Mouse (Mus musculus): ENCODE measurements around the gene Duox2.

Gene Duox2

GRCm38 (mm10) chr2:122266407-122267193 lies 31.6 kb downstream of the Duox2 start:
- Histone ChIP-seq H3K4me3 (replicated peaks; ENCODE audit: low read length) (no peak overlapping the region), H3K4me1 (replicated peaks; ENCODE audit: low read depth, low read length) (peaks cover 4% of the 10 kb centered on the region; the same call in 1 of the 2 replicates), H3K9me3 (ENCODE audit: low read length) (peaks cover 21% of the 10 kb centered on the region), H3K27me3 (ENCODE audit: insufficient read depth, low read length) (no peaks in the 10 kb centered on the region), H3K36me3 (ENCODE audit: insufficient read depth, low read length) (peaks cover 4% of the 10 kb centered on the region; the same call in 1 of the 2 replicates)
- TF ChIP-seq CTCF (conservative IDR thresholded peaks at IDR 0.05; ENCODE audit: low read length) = no peak
- TF ChIP-seq NANOG (IDR thresholded peaks at IDR 0.05; ENCODE audit: borderline replicate concordance, low read length) = no peak
- TF ChIP-seq POU5F1 (IDR thresholded peaks at IDR 0.05; ENCODE audit: borderline replicate concordance, low read length) = no peak

GRCm38 (mm10) chr2:122264690-122265089 lies 33.6 kb downstream of the Duox2 start:
- Histone ChIP-seq H3K4me3 (replicated peaks; ENCODE audit: low read length) (no peak overlapping the region), H3K36me3 (ENCODE audit: insufficient read depth, low read length) (peaks cover 13% of the 10 kb centered on the region; the same call in 1 of the 2 replicates), H3K4me1 (replicated peaks; ENCODE audit: low read depth, low read length) (peaks cover 4% of the 10 kb centered on the region; the same call in 1 of the 2 replicates), H3K27me3 (ENCODE audit: insufficient read depth, low read length) (no peaks in the 10 kb centered on the region), H3K9me3 (ENCODE audit: low read length) (peaks cover 24% of the 10 kb centered on the region)
- TF ChIP-seq NANOG (IDR thresholded peaks at IDR 0.05; ENCODE audit: borderline replicate concordance, low read length) = no peak
- TF ChIP-seq CTCF (conservative IDR thresholded peaks at IDR 0.05; ENCODE audit: low read length) = no peak
- TF ChIP-seq POU5F1 (IDR thresholded peaks at IDR 0.05; ENCODE audit: borderline replicate concordance, low read length) = no peak

GRCm38 (mm10) chr2:122260729-122261128 lies 37.5 kb downstream of the Duox2 start:
- no peak overlapping the region for H3K4me3 ChIP-seq (replicated peaks; ENCODE audit: low read length)
- no peak for TF ChIP-seq CTCF (conservative IDR thresholded peaks at IDR 0.05; ENCODE audit: low read length)
- no peak for TF ChIP-seq NANOG (IDR thresholded peaks at IDR 0.05; ENCODE audit: borderline replicate concordance, low read length)
- no peak for TF ChIP-seq POU5F1 (IDR thresholded peaks at IDR 0.05; ENCODE audit: borderline replicate concordance, low read length)

GRCm38 (mm10) chr2:122255997-122256396 lies 42.3 kb downstream of the Duox2 start:
- no peak for TF ChIP-seq CTCF (conservative IDR thresholded peaks at IDR 0.05; ENCODE audit: low read length)
- no peak for TF ChIP-seq NANOG (IDR thresholded peaks at IDR 0.05; ENCODE audit: borderline replicate concordance, low read length)
- H3K27me3 ChIP-seq (ENCODE audit: insufficient read depth, low read length) = no peaks in the 10 kb centered on the region

More at GRCm38 (mm10) chr2:122260729-122261128, 37.5 kb downstream of the Duox2 start:
- Histone ChIP-seq H3K27me3 (ENCODE audit: insufficient read depth, low read length) (no peaks in the 10 kb centered on the region), H3K9me3 (ENCODE audit: low read length) (peaks cover 6% of the 10 kb centered on the region; the same call in 1 of the 2 replicates), H3K4me1 (replicated peaks; ENCODE audit: low read depth, low read length) (no peaks in the 10 kb centered on the region), H3K36me3 (ENCODE audit: insufficient read depth, low read length) (peaks cover 16% of the 10 kb centered on the region)

GRCm38 (mm10) chr2:122247786-122248185 lies 50.5 kb downstream of the Duox2 start:
- H3K9me3 ChIP-seq (ENCODE audit: low read length) = no peaks in the 10 kb centered on the region
- no peak overlapping the region for H3K4me3 ChIP-seq (replicated peaks; ENCODE audit: low read length)
- H3K27me3 ChIP-seq (ENCODE audit: insufficient read depth, low read length) = no peaks in the 10 kb centered on the region
- H3K36me3 ChIP-seq (ENCODE audit: insufficient read depth, low read length) = peaks cover 4% of the 10 kb centered on the region; the same call in 1 of the 2 replicates
- TF ChIP-seq NANOG (IDR thresholded peaks at IDR 0.05; ENCODE audit: borderline replicate concordance, low read length) = no peak
- TF ChIP-seq CTCF (conservative IDR thresholded peaks at IDR 0.05; ENCODE audit: low read length) = no peak
- no peak for TF ChIP-seq POU5F1 (IDR thresholded peaks at IDR 0.05; ENCODE audit: borderline replicate concordance, low read length)
- peaks cover 6% of the 10 kb centered on the region; the same call in 1 of the 2 replicates for H3K4me1 ChIP-seq (replicated peaks; ENCODE audit: low read depth, low read length)

More at GRCm38 (mm10) chr2:122255997-122256396, 42.3 kb downstream of the Duox2 start:
- Histone ChIP-seq H3K36me3 (ENCODE audit: insufficient read depth, low read length) (peaks cover 7% of the 10 kb centered on the region), H3K4me1 (replicated peaks; ENCODE audit: low read depth, low read length) (no peaks in the 10 kb centered on the region), H3K9me3 (ENCODE audit: low read length) (no peaks in the 10 kb centered on the region), H3K4me3 (replicated peaks; ENCODE audit: low read length) (no peak overlapping the region)

- TF ChIP-seq CTCF (conservative IDR thresholded peaks at IDR 0.05; ENCODE audit: low read length) = peak; percentile 71
- TF ChIP-seq POU5F1 (IDR thresholded peaks at IDR 0.05; ENCODE audit: borderline replicate concordance, low read length) = no peak
- Histone ChIP-seq H3K9me3 (ENCODE audit: low read length) (no peaks in the 10 kb centered on the region), H3K36me3 (ENCODE audit: insufficient read depth, low read length) (no peaks in the 10 kb centered on the region), H3K27me3 (ENCODE audit: insufficient read depth, low read length) (no peaks in the 10 kb centered on the region), H3K4me1 (replicated peaks; ENCODE audit: low read depth, low read length) (peaks cover 9% of the 10 kb centered on the region; the same call in 1 of the 2 replicates), H3K4me3 (replicated peaks; ENCODE audit: low read length) (no peak overlapping the region)
Observed at GRCm38 (mm10) chr2:122243671-122244131, 54.5 kb downstream of the Duox2 start.

GRCm38 (mm10) chr2:122241935-122242334 lies 56.3 kb downstream of the Duox2 start:
- no peaks in the 10 kb centered on the region for H3K36me3 ChIP-seq (ENCODE audit: insufficient read depth, low read length)
- H3K4me3 ChIP-seq (replicated peaks; ENCODE audit: low read length) = no peak overlapping the region
- no peaks in the 10 kb centered on the region for H3K9me3 ChIP-seq (ENCODE audit: low read length)
- H3K4me1 ChIP-seq (replicated peaks; ENCODE audit: low read depth, low read length) = peaks cover 2% of the 10 kb centered on the region; the same call in 1 of the 2 replicates
- no peak for TF ChIP-seq NANOG (IDR thresholded peaks at IDR 0.05; ENCODE audit: borderline replicate concordance, low read length)
- no peaks in the 10 kb centered on the region for H3K27me3 ChIP-seq (ENCODE audit: insufficient read depth, low read length)

GRCm38 (mm10) chr2:122241226-122241625 lies 57.0 kb downstream of the Duox2 start:
- H3K4me1 ChIP-seq (replicated peaks; ENCODE audit: low read depth, low read length) = peaks cover 2% of the 10 kb centered on the region; the same call in 1 of the 2 replicates
- no peaks in the 10 kb centered on the region for H3K36me3 ChIP-seq (ENCODE audit: insufficient read depth, low read length)
- H3K27me3 ChIP-seq (ENCODE audit: insufficient read depth, low read length) = peaks cover 2% of the 10 kb centered on the region; the same call in 1 of the 2 replicates
- no peak overlapping the region for H3K4me3 ChIP-seq (replicated peaks; ENCODE audit: low read length)
- no peaks in the 10 kb centered on the region for H3K9me3 ChIP-seq (ENCODE audit: low read length)
- TF ChIP-seq NANOG (IDR thresholded peaks at IDR 0.05; ENCODE audit: borderline replicate concordance, low read length) (no peak), CTCF (conservative IDR thresholded peaks at IDR 0.05; ENCODE audit: low read length) (no peak), POU5F1 (IDR thresholded peaks at IDR 0.05; ENCODE audit: borderline replicate concordance, low read length) (no peak)
